8 mouse cellular contexts compared by ENCODE assay signal in genomic region chr12:69241771-69242431, GRCm38 (mm10). TPM values are rescaled to one million over a fixed set of nuclear protein-coding genes. Genes with fewer than 3 reads are reported as not detected.
A peak's percentile ranks its signal among the peaks of the same experiment; 100 is the strongest.
DNase-seq lines count a peak whose midpoint lies in the region; ATAC-seq and TF ChIP-seq lines count a peak whose summit lies in the region.

No protein-coding gene starts in this region.

- no peak for TF ChIP-seq CTCF in heart, postnatal 0 days (IDR thresholded peaks at IDR 0.05; ENCODE audit: low read depth)
- TF ChIP-seq CTCF in liver, postnatal 0 days (IDR thresholded peaks at IDR 0.05; ENCODE audit: low read depth), result no peak
- no peak for TF ChIP-seq CTCF in testis, adult 2 months (IDR thresholded peaks at IDR 0.05; ENCODE audit: control insufficient read depth, insufficient read depth, insufficient replicate concordance, low read depth, low read length)

- no peak for TF ChIP-seq EP300 in heart, postnatal 0 days (IDR thresholded peaks at IDR 0.05; ENCODE audit: low read depth)
- no peak for TF ChIP-seq EP300 in liver, postnatal 0 days (IDR thresholded peaks at IDR 0.05; ENCODE audit: low read depth)

- H3K4me3 ChIP-seq in forebrain, embryonic 12.5 days (replicated peaks), result peak overlapping the region; percentile 70
- H3K4me3 ChIP-seq in heart, postnatal 0 days (ENCODE audit: low read depth, low read length), result peak overlapping the region; percentile 71
- H3K4me3 ChIP-seq in liver, postnatal 0 days (ENCODE audit: low read depth, low read length), result peak overlapping the region; percentile 85
- peak overlapping the region; percentile 69 for H3K4me3 ChIP-seq in neural tube, embryonic 13.5 days
- H3K4me3 ChIP-seq in testis, adult 2 months (ENCODE audit: control insufficient read depth, low read depth, low read length), result peak overlapping the region; percentile 95

- H3K4me1 ChIP-seq in forebrain, embryonic 12.5 days, result peaks cover 10% of the 10 kb centered on the region; the same call in 1 of the 2 replicates
- 0 out of 2 replicates have a peak, but pooled peaks cover 7% of the 10 kb centered on the region for H3K4me1 ChIP-seq in heart, postnatal 0 days (ENCODE audit: control insufficient read depth, insufficient read depth)
- H3K4me1 ChIP-seq in liver, postnatal 0 days (ENCODE audit: insufficient read depth), result peaks cover 6% of the 10 kb centered on the region; the same call in 1 of the 2 replicates
- peaks cover 9% of the 10 kb centered on the region for H3K4me1 ChIP-seq in neural tube, embryonic 13.5 days (replicated peaks)
- peaks cover 5% of the 10 kb centered on the region for H3K4me1 ChIP-seq in testis, adult 2 months (ENCODE audit: control insufficient read depth, insufficient read depth, low read length)

- H3K27me3 ChIP-seq in forebrain, embryonic 12.5 days, result no peaks in the 10 kb centered on the region
- no peaks in the 10 kb centered on the region for H3K27me3 ChIP-seq in heart, postnatal 0 days (ENCODE audit: control insufficient read depth, insufficient read depth, low read length)
- no peaks in the 10 kb centered on the region for H3K27me3 ChIP-seq in liver, postnatal 0 days (ENCODE audit: insufficient read depth, low read length)
- H3K27me3 ChIP-seq in neural tube, embryonic 13.5 days, result no peaks in the 10 kb centered on the region
- no peaks in the 10 kb centered on the region for H3K27me3 ChIP-seq in testis, adult 2 months (ENCODE audit: control insufficient read depth, insufficient read depth, low read length)

- under 1% methylated on average over 64 of the region's 64 CpGs for WGBS in forebrain, embryonic 12.5 days
- 2% methylated on average over 59 of the region's 64 CpGs for WGBS in heart, postnatal 0 days
- WGBS in liver, postnatal 0 days (ENCODE audit: insufficient replicate concordance), result under 1% methylated on average over 53 of the region's 64 CpGs
- WGBS in neural tube, embryonic 13.5 days, result under 1% methylated on average over 64 of the region's 64 CpGs

- peak; percentile 18 for DNase-seq in c-Kit-positive CD71-positive TER-119-positive erythroid progenitor cells, embryonic 14.5 days (ENCODE audit: low spot score)
- peak; percentile 60 for DNase-seq in heart, postnatal 0 days (ENCODE audit: low spot score)
- DNase-seq in kidney, postnatal 4 days, result peak; percentile 79 to 85
- peak; percentile 73 for DNase-seq in liver, postnatal 0 days

- H3K27ac ChIP-seq in forebrain, embryonic 12.5 days, result peak overlapping the region; percentile 77
- H3K27ac ChIP-seq in heart, postnatal 0 days (ENCODE audit: low read depth), result peak overlapping the region; percentile 83
- H3K27ac ChIP-seq in liver, postnatal 0 days (ENCODE audit: low read depth), result peak overlapping the region; percentile 74
- peak overlapping the region; percentile 86 for H3K27ac ChIP-seq in neural tube, embryonic 13.5 days (replicated peaks)
- H3K27ac ChIP-seq in testis, adult 2 months (ENCODE audit: control insufficient read depth, insufficient read depth, low read depth, low read length), result peak overlapping the region; percentile 82

- peak overlapping the region; percentile 84 for H3K9ac ChIP-seq in forebrain, embryonic 12.5 days
- peak overlapping the region; percentile 88 for H3K9ac ChIP-seq in heart, postnatal 0 days (replicated peaks; ENCODE audit: low read depth, low read length)
- H3K9ac ChIP-seq in liver, postnatal 0 days (replicated peaks), result peak overlapping the region; percentile 84
- peak overlapping the region; percentile 85 for H3K9ac ChIP-seq in neural tube, embryonic 13.5 days

- no peaks in the 10 kb centered on the region for H3K9me3 ChIP-seq in forebrain, embryonic 12.5 days
- no peaks in the 10 kb centered on the region for H3K9me3 ChIP-seq in heart, postnatal 0 days (replicated peaks; ENCODE audit: control insufficient read depth, low read length)
- no peaks in the 10 kb centered on the region for H3K9me3 ChIP-seq in liver, postnatal 0 days (ENCODE audit: low read length)
- H3K9me3 ChIP-seq in neural tube, embryonic 13.5 days, result no peaks in the 10 kb centered on the region

- peak; percentile 76 for ATAC-seq in CD4-positive, CD25-positive, alpha-beta regulatory T cell, adult 4 months
- peak; percentile 93 for ATAC-seq in forebrain, embryonic 12.5 days (ENCODE audit: low FRiP score)
- peak; percentile 90 for ATAC-seq in heart, postnatal 0 days (ENCODE audit: insufficient read depth, low read depth)
- peak; percentile 88 for ATAC-seq in liver, postnatal 0 days
- peak; percentile 96 for ATAC-seq in neural tube, embryonic 13.5 days (ENCODE audit: low read depth)

- TF ChIP-seq POLR2A in testis, adult 2 months (IDR thresholded peaks at IDR 0.05; ENCODE audit: control insufficient read depth, low read depth, low read length), result peak; percentile 79; the same call in 1 of the 2 replicates

- H3K4me2 ChIP-seq in forebrain, embryonic 12.5 days, result peak overlapping the region; percentile 70
- H3K4me2 ChIP-seq in heart, postnatal 0 days (ENCODE audit: low read depth, low read length), result peak overlapping the region; percentile 77
- H3K4me2 ChIP-seq in liver, postnatal 0 days (ENCODE audit: low read depth, low read length), result peak overlapping the region; percentile 100
- peak overlapping the region; percentile 72 for H3K4me2 ChIP-seq in neural tube, embryonic 13.5 days

- H3K36me3 ChIP-seq in forebrain, embryonic 12.5 days (replicated peaks), result no peaks in the 10 kb centered on the region
- no peaks in the 10 kb centered on the region for H3K36me3 ChIP-seq in heart, postnatal 0 days (replicated peaks; ENCODE audit: control insufficient read depth, insufficient read depth, low read length)
- no peaks in the 10 kb centered on the region for H3K36me3 ChIP-seq in liver, postnatal 0 days (replicated peaks; ENCODE audit: insufficient read depth, low read length)
- no peaks in the 10 kb centered on the region for H3K36me3 ChIP-seq in neural tube, embryonic 13.5 days
- no peaks in the 10 kb centered on the region for H3K36me3 ChIP-seq in testis, adult 2 months (ENCODE audit: control insufficient read depth, insufficient read depth, low read length)

RNA-seq across cellular contexts. Expression of gene Klhdc1, which starts 0.9 kb away (rescaled TPM):
- polyA plus RNA-seq in CD4-positive, CD25-positive, alpha-beta regulatory T cell, adult 4 months (2017; shearing (Covaris generic)), result 10 to 100 TPM; 15.1 to 20.3 TPM
- polyA plus RNA-seq in forebrain, embryonic 12.5 days (2016; fragmentation: Nextera tagmentation; extraction: Ambion mirVana), result 3.5 and 5.5 TPM in 2 replicates
- 4.0 and 9.7 TPM in 2 replicates for total RNA-seq in heart, postnatal 0 days (2014; rRNA removed; ENCODE audit: low replicate concordance)
- polyA plus RNA-seq in heart, postnatal 0 days (2015; fragmentation: Nextera tagmentation; extraction: Ambion mirVana), result 19.1 and 24.9 TPM in 2 replicates
- polyA plus RNA-seq in liver, postnatal 0 days (2015; fragmentation: Nextera tagmentation; extraction: Ambion mirVana), result 5.9 and 6.1 TPM in 2 replicates
- polyA plus RNA-seq in neural tube, embryonic 13.5 days (2015; fragmentation: Nextera tagmentation; extraction: Ambion mirVana), result 8.4 and 9.8 TPM in 2 replicates
- 66.4 and 82.1 TPM in 2 replicates for polyA plus RNA-seq in testis, adult 2 months (2012; rRNA removed)

RNA-seq across cellular contexts. Expression of gene Pole2, which starts 13.9 kb away (rescaled TPM):
- polyA plus RNA-seq in CD4-positive, CD25-positive, alpha-beta regulatory T cell, adult 4 months (2017; shearing (Covaris generic)), result 1 to 10 TPM; 8.6 to 9.1 TPM
- polyA plus RNA-seq in forebrain, embryonic 12.5 days (2016; fragmentation: Nextera tagmentation; extraction: Ambion mirVana), result 26.3 and 27.1 TPM in 2 replicates
- total RNA-seq in heart, postnatal 0 days (2014; rRNA removed; ENCODE audit: low replicate concordance), result 0.88 and 2.2 TPM in 2 replicates
- polyA plus RNA-seq in heart, postnatal 0 days (2015; fragmentation: Nextera tagmentation; extraction: Ambion mirVana), result 5.0 and 5.2 TPM in 2 replicates
- polyA plus RNA-seq in liver, postnatal 0 days (2015; fragmentation: Nextera tagmentation; extraction: Ambion mirVana), result 8.0 and 9.3 TPM in 2 replicates
- 4.1 and 7.1 TPM in 2 replicates for polyA plus RNA-seq in neural tube, embryonic 13.5 days (2015; fragmentation: Nextera tagmentation; extraction: Ambion mirVana)
- 46.0 and 63.4 TPM in 2 replicates for polyA plus RNA-seq in testis, adult 2 months (2012; rRNA removed)

RNA-seq across cellular contexts. Expression of gene Gm49384, which starts 37.8 kb away (rescaled TPM):
- polyA plus RNA-seq in CD4-positive, CD25-positive, alpha-beta regulatory T cell, adult 4 months (2017; shearing (Covaris generic)), result 1 to 10 TPM; 8.1 to 8.9 TPM
- polyA plus RNA-seq in forebrain, embryonic 12.5 days (2016; fragmentation: Nextera tagmentation; extraction: Ambion mirVana), result 31.2 and 37.9 TPM in 2 replicates
- 0.46 and 7.1 TPM in 2 replicates for total RNA-seq in heart, postnatal 0 days (2014; rRNA removed; ENCODE audit: low replicate concordance)
- 5.5 and 6.1 TPM in 2 replicates for polyA plus RNA-seq in heart, postnatal 0 days (2015; fragmentation: Nextera tagmentation; extraction: Ambion mirVana)
- polyA plus RNA-seq in liver, postnatal 0 days (2015; fragmentation: Nextera tagmentation; extraction: Ambion mirVana), result 8.3 and 9.5 TPM in 2 replicates
- 15.1 and 16.3 TPM in 2 replicates for polyA plus RNA-seq in neural tube, embryonic 13.5 days (2015; fragmentation: Nextera tagmentation; extraction: Ambion mirVana)
- 0.11 and 0.20 TPM in 2 replicates for polyA plus RNA-seq in testis, adult 2 months (2012; rRNA removed)

RNA-seq across cellular contexts. Expression of gene Dnaaf2, which starts 43.7 kb away (rescaled TPM):
- 1 to 10 TPM; 2.5 to 2.8 TPM for polyA plus RNA-seq in CD4-positive, CD25-positive, alpha-beta regulatory T cell, adult 4 months (2017; shearing (Covaris generic))
- 15.0 and 17.4 TPM in 2 replicates for polyA plus RNA-seq in forebrain, embryonic 12.5 days (2016; fragmentation: Nextera tagmentation; extraction: Ambion mirVana)
- total RNA-seq in heart, postnatal 0 days (2014; rRNA removed; ENCODE audit: low replicate concordance), result 1.8 and 3.7 TPM in 2 replicates
- 3.8 and 4.8 TPM in 2 replicates for polyA plus RNA-seq in heart, postnatal 0 days (2015; fragmentation: Nextera tagmentation; extraction: Ambion mirVana)
- 2.9 and 3.0 TPM in 2 replicates for polyA plus RNA-seq in liver, postnatal 0 days (2015; fragmentation: Nextera tagmentation; extraction: Ambion mirVana)
- polyA plus RNA-seq in neural tube, embryonic 13.5 days (2015; fragmentation: Nextera tagmentation; extraction: Ambion mirVana), result 7.0 and 7.6 TPM in 2 replicates
- 22.3 and 28.3 TPM in 2 replicates for polyA plus RNA-seq in testis, adult 2 months (2012; rRNA removed)

RNA-seq across cellular contexts. Expression of gene Gm49383, which starts 45.0 kb away (rescaled TPM):
- 10 to 100 TPM in 1 of 2 experiments, 1 to 10 TPM in 1; 8.3 to 10.7 TPM for polyA plus RNA-seq in CD4-positive, CD25-positive, alpha-beta regulatory T cell, adult 4 months (2017; shearing (Covaris generic))
- 38.6 and 41.0 TPM in 2 replicates for polyA plus RNA-seq in forebrain, embryonic 12.5 days (2016; fragmentation: Nextera tagmentation; extraction: Ambion mirVana)
- 6.3 and 13.1 TPM in 2 replicates for total RNA-seq in heart, postnatal 0 days (2014; rRNA removed; ENCODE audit: low replicate concordance)
- polyA plus RNA-seq in heart, postnatal 0 days (2015; fragmentation: Nextera tagmentation; extraction: Ambion mirVana), result 7.9 and 8.6 TPM in 2 replicates
- 9.1 and 10.2 TPM in 2 replicates for polyA plus RNA-seq in liver, postnatal 0 days (2015; fragmentation: Nextera tagmentation; extraction: Ambion mirVana)
- polyA plus RNA-seq in neural tube, embryonic 13.5 days (2015; fragmentation: Nextera tagmentation; extraction: Ambion mirVana), result 18.1 and 18.2 TPM in 2 replicates
- 0.11 TPM in 1 of 2 replicates, not detected in the other for polyA plus RNA-seq in testis, adult 2 months (2012; rRNA removed)

Comparison
In these comparisons a context has a peak if more than half of its experiments do, and no peak if none do; other contexts are left out.
1. Peak in every context shown above with its lines: DNase-seq, ATAC-seq, H3K4me3 ChIP-seq and H3K27ac ChIP-seq.
2. DNase-seq: peak in every context shown above with its lines; median percentile 82 in kidney, postnatal 4 days; 73 in liver, postnatal 0 days; 60 in heart, postnatal 0 days; 18 in c-Kit-positive CD71-positive TER-119-positive erythroid progenitor cells, embryonic 14.5 days.